Comparison of ENCODE assay signal across 8 mouse cellular contexts in genomic region chr7:35118099-35118781, GRCm38 (mm10). TPM values are rescaled to one million over a fixed set of nuclear protein-coding genes. Genes with fewer than 3 reads are reported as not detected.
DNase-seq lines count a peak whose midpoint lies in the region; ATAC-seq and TF ChIP-seq lines count a peak whose summit lies in the region.

No protein-coding gene starts in this region.

- peak; percentile 44 for ATAC-seq in embryonic facial prominence, embryonic 12.5 days (ENCODE audit: insufficient number of reproducible peaks, insufficient read depth, low FRiP score, low TSS enrichment)
- ATAC-seq in limb, embryonic 14.5 days (ENCODE audit: low FRiP score, low read depth): peak; percentile 78
- peak; percentile 57 for ATAC-seq in midbrain, embryonic 13.5 days

- peak overlapping the region; percentile 95 for H3K4me2 ChIP-seq in embryonic facial prominence, embryonic 12.5 days (replicated peaks)
- H3K4me2 ChIP-seq in limb, embryonic 14.5 days (replicated peaks; ENCODE audit: low read depth, low read length, severe bottlenecking): peak overlapping the region; percentile 86
- H3K4me2 ChIP-seq in midbrain, embryonic 13.5 days (replicated peaks): peak overlapping the region; percentile 98

- no peak for TF ChIP-seq POLR2A in limb, embryonic 14.5 days (IDR thresholded peaks at IDR 0.05; ENCODE audit: borderline replicate concordance, extremely low read depth, insufficient read depth, insufficient read length)

- peaks cover 68% of the 10 kb centered on the region for H3K27me3 ChIP-seq in embryonic facial prominence, embryonic 12.5 days
- H3K27me3 ChIP-seq in limb, embryonic 14.5 days (ENCODE audit: control insufficient read depth, insufficient read depth, low read length): peaks cover 49% of the 10 kb centered on the region
- H3K27me3 ChIP-seq in midbrain, embryonic 13.5 days: peaks cover 75% of the 10 kb centered on the region

- no peaks in the 10 kb centered on the region for H3K36me3 ChIP-seq in embryonic facial prominence, embryonic 12.5 days
- no peaks in the 10 kb centered on the region for H3K36me3 ChIP-seq in limb, embryonic 14.5 days (ENCODE audit: control insufficient read depth, insufficient read depth, low read length)
- no peaks in the 10 kb centered on the region for H3K36me3 ChIP-seq in midbrain, embryonic 13.5 days

- peak overlapping the region; percentile 77 for H3K27ac ChIP-seq in embryonic facial prominence, embryonic 12.5 days
- peak overlapping the region; percentile 59 for H3K27ac ChIP-seq in limb, embryonic 14.5 days (replicated peaks; ENCODE audit: low read depth, low read length)
- H3K27ac ChIP-seq in midbrain, embryonic 13.5 days: no peak overlapping the region

- DNase-seq in cerebellum, adult 11-12 months: peak; percentile 42
- no peak for DNase-seq in cerebellum, adult 9-10 months
- DNase-seq in heart, adult 8-10 months (ENCODE audit: low spot score): peak; percentile 86
- DNase-seq in kidney, adult 18-20 months: peak; percentile 88
- peak; percentile 86 for DNase-seq in limb, embryonic 14.5 days (ENCODE audit: low spot score)
- peak; percentile 17 to 50 for DNase-seq in spleen, adult 18-20 months

- H3K4me3 ChIP-seq in embryonic facial prominence, embryonic 12.5 days: peak overlapping the region; percentile 55
- H3K4me3 ChIP-seq in limb, embryonic 14.5 days (replicated peaks; ENCODE audit: low read length): peak overlapping the region; percentile 58
- peak overlapping the region; percentile 53 for H3K4me3 ChIP-seq in midbrain, embryonic 13.5 days (replicated peaks)

- H3K9me3 ChIP-seq in embryonic facial prominence, embryonic 12.5 days: no peaks in the 10 kb centered on the region
- no peaks in the 10 kb centered on the region for H3K9me3 ChIP-seq in limb, embryonic 14.5 days (ENCODE audit: control insufficient read depth, low read length)
- H3K9me3 ChIP-seq in midbrain, embryonic 13.5 days: no peaks in the 10 kb centered on the region

- WGBS in embryonic facial prominence, embryonic 12.5 days: under 1% methylated on average over 49 of the region's 49 CpGs
- 1% methylated on average over 49 of the region's 49 CpGs for WGBS in limb, embryonic 14.5 days
- 0% methylated on average over 48 of the region's 49 CpGs for WGBS in midbrain, embryonic 13.5 days

- H3K9ac ChIP-seq in embryonic facial prominence, embryonic 12.5 days: peak overlapping the region; percentile 57
- H3K9ac ChIP-seq in limb, embryonic 14.5 days (ENCODE audit: low read depth, low read length, severe bottlenecking): peak overlapping the region; percentile 61
- peak overlapping the region; percentile 57 for H3K9ac ChIP-seq in midbrain, embryonic 13.5 days (replicated peaks)

- H3K4me1 ChIP-seq in embryonic facial prominence, embryonic 12.5 days: peaks cover 20% of the 10 kb centered on the region
- peaks cover 7% of the 10 kb centered on the region for H3K4me1 ChIP-seq in limb, embryonic 14.5 days (ENCODE audit: control insufficient read depth, insufficient read depth, low read length)
- H3K4me1 ChIP-seq in midbrain, embryonic 13.5 days (replicated peaks): peaks cover 30% of the 10 kb centered on the region

RNA-seq across cellular contexts. Expression of gene Cebpa, which starts 0.9 kb away (rescaled TPM):
- polyA plus RNA-seq in embryonic facial prominence, embryonic 12.5 days (2016; fragmentation: Nextera tagmentation; extraction: Ambion mirVana): 2.4 and 3.0 TPM in 2 replicates
- total RNA-seq in heart, adult 8-10 months (2022): 1 to 10 TPM; 4.5 to 5.7 (median 4.6) TPM
- 23.6 and 25.4 TPM in 2 replicates for polyA plus RNA-seq in limb, embryonic 14.5 days (2012; rRNA removed)
- polyA plus RNA-seq in limb, embryonic 14.5 days (2014; fragmentation: Nextera tagmentation; extraction: Ambion mirVana): 13.0 and 14.6 TPM in 2 replicates
- polyA plus RNA-seq in midbrain, embryonic 13.5 days (2015; fragmentation: Nextera tagmentation; extraction: Ambion mirVana): 0.41 and 0.47 TPM in 2 replicates
